Mouse (Mus musculus) left cerebral cortex, postnatal 25 days (tissue): Measurements from ENCODE around the gene Cyp4f18. TPM values are rescaled to one million over a fixed set of nuclear protein-coding genes. Genes with fewer than 3 reads are reported as not detected.
"Not testable (repeated sequence)": the region's sequence is repeated elsewhere in the genome, so short reads cannot be mapped to it uniquely, and the experiment has no call there.

ENCODE experiments used
- DNase-seq, 2 experiments: peaks; one replicate each; pipeline ENCODE4 v3.0.0; 2022; ENCODE audit warnings: low spot score in 2 of 2, mixed read lengths in 1 of 2
- intact Hi-C: fragments of 180-260 bp; cut with DNase I; formaldehyde crosslinking; loops from one replicate; pipeline ENCODE4 v1.15.1; 2025
- total RNA-seq, 2 experiments: library from RNA; stranded (reverse); gene quantifications; 2 replicates each; pipeline ENCODE4 v1.2.3; 2021

The Cyp4f18 gene
- total RNA-seq, 2 experiments from 2014 or later: not detected

- peak; percentile 75 to 81 for DNase-seq
- intact Hi-C loops: no loop called here
Observed at GRCm38 (mm10) chr8:71988110-71988866, 21.1 kb downstream of the Cyp4f18 start.

GRCm38 (mm10) chr8:71984601-71985000 is 24.8 kb downstream of the Cyp4f18 start:
- intact Hi-C loops: no loop called here
- no peak for DNase-seq

DNA sequence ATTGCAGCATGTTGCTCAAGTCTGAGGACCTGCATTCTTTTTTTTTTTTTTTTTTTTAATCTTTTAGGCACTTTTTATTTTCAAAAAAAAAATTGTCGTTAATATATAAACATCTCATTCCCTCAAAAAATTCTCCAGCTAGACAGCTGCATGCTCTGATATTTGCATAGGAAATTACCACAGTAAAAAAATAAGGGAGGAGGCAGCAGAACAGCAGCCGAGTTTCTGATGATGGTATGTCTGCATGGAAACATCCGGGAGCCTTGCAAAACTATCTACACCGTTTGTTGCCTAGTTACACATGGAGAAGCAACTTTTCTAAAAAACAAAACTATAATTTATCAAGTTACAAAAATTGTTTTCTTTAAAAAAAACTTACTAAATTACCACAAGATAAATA is 28.0 kb downstream of the Cyp4f18 start:
- no peak for DNase-seq
- intact Hi-C loops: no loop called here

GRCm38 (mm10) chr8:71981032-71981431 is 28.4 kb downstream of the Cyp4f18 start:
- DNase-seq: no peak
- intact Hi-C loops: no loop called here

DNA sequence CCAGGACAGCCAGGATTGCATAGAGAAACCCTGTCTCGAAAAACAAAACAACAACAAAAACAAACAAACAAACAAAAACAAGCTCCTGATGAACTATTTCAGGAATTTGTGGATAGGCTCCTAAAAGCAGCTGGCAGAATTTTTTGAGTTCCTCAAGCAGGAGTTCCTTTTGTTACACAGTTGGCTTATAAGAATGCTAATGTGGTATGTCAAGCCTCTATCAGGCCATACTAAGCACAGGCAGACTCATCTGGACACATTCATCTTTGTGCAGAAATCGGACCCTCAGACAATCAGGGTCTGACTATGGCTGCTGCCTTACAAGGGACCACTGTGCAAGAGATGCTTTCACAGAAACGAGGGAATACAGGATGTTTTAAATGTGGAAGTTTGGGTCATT is 35.2 kb downstream of the Cyp4f18 start:
- intact Hi-C loops: no loop called here
- DNase-seq: no peak

- DNase-seq: peak; percentile 13 to 23
- intact Hi-C loops: no loop called here
Observed at GRCm38 (mm10) chr8:71971945-71972344, 37.5 kb downstream of the Cyp4f18 start.

GRCm38 (mm10) chr8:71968636-71969035 is 40.8 kb downstream of the Cyp4f18 start:
- no peak for DNase-seq
- intact Hi-C loops: no loop called here

DNA sequence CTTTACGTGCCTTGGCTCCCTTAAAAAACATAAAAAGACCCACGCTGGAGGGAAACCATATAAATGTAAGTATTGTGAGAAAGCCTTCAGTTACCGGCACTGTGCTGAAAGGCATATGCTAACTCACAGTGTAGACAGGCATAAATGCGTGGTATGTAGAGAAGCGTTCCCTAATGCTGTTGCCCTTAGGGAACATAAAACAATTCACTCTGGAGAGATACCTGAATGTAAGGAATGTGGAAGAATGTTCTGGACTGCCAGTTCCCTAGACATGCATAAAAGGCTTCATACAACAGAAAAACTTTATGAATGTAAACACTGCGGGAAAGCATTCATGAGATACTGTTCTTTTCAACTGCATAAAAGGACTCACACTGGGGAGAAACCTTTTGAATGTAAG is 41.3 kb downstream of the Cyp4f18 start:
- DNase-seq: no peak
- intact Hi-C loops: no loop called here

DNA sequence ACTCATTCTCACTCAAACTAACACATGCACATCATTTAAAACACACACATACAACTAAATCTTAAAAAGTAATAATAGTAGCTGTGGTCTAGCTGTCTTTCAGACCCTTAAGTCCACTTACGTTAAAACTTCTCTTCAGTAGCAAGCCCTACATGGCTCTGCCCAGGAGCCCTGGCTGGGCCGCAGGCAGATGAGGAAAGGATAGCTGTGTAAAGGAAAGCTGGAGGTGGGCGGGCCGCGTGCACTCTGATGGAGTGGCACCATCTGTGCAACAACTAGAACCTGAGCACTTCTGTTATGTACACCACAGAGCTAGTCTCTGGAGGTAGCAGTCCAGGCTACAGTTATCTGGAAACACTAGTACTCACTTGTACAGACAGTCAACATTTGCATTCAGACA is 42.2 kb downstream of the Cyp4f18 start:
- intact Hi-C loops: no loop called here
- no peak for DNase-seq

GRCm38 (mm10) chr8:71966411-71966810 is 43.0 kb downstream of the Cyp4f18 start:
- DNase-seq: no peak
- intact Hi-C loops: no loop called here

GRCm38 (mm10) chr8:71965166-71965565 is 44.3 kb downstream of the Cyp4f18 start:
- DNase-seq: no peak
- intact Hi-C loops: no loop called here

GRCm38 (mm10) chr8:71964051-71964450 is 45.4 kb downstream of the Cyp4f18 start:
- intact Hi-C loops: no loop called here
- no peak for DNase-seq

DNA sequence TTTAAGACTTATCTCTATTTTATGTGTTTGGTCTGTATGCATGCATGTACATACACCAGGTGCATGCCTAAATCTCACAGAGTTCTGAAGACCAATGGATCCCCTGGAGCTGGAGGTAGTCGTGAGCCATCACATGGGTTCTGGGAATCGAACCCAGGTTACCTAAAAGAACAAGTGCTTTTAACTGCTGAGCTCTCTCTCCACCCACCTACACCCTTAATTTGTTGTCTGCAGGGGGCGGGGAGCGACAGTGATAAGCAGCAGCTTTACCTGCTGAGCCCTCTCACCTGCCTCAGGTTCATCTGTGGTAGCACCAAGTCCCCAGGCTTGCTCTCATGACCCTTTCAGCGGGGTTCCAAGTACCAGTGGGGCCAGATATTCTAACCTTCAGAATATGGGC is 47.6 kb downstream of the Cyp4f18 start:
- no peak for DNase-seq
- intact Hi-C loops: no loop called here

DNA sequence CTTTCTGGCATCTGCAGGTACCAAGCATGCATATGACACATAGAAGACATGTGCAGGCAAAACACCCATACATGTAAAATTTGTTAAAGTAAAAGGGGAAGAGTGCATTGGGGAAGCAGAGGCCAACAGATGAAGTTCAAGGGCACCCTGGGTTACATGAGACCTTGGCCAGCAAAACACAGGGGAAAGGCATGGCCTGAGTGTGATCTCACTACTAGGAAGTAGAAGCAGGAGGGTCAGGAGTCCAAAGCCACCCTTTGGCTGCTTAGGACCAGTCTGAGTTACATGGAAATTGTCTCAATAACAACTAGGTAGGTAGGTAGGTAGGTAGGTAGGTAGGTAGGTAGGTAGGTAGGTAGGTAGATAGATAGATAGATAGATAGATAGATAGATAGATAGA is 48.9 kb downstream of the Cyp4f18 start:
- no peak for DNase-seq
- intact Hi-C loops: no loop called here

GRCm38 (mm10) chr8:71954666-71955065 is 54.8 kb downstream of the Cyp4f18 start:
- DNase-seq: no peak
- intact Hi-C loops: no loop called here

- intact Hi-C loops: not testable (repeated sequence)
Observed at GRCm38 (mm10) chr8:71952961-71953700, 56.3 kb downstream of the Cyp4f18 start.

DNA sequence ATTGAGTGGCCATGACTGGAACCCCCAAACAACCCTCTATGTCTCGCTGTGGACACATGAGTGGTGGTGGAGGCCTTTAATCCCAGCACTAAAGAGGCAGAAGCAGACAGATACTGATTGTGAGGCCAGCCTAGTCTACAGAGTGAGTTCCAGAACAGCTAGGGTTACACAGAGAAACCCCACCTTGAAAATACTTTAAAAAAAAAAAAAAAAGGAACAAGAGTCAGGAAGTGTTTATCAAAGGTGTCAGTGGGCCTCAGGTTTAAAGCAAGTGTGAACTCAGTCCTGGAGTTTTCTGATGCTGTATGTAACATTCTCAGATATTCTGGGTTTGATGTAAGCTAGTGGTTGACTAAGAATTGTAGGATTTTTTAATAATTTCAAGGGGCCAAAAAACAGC is 56.9 kb downstream of the Cyp4f18 start:
- intact Hi-C loops: no loop called here

More at GRCm38 (mm10) chr8:71952961-71953700, 56.3 kb downstream of the Cyp4f18 start:
- DNase-seq: not testable (repeated sequence)

GRCm38 (mm10) chr8:71951436-71952161 is 57.8 kb downstream of the Cyp4f18 start:
- peak; percentile 3 to 7 for DNase-seq
- intact Hi-C loops: loop anchor here (2.0 kb wide), 1 partner anchor 29 kb away; no protein-coding TSS in a partner anchor

More for the DNA sequence above, 56.9 kb downstream of the Cyp4f18 start:
- DNase-seq: no peak

GRCm38 (mm10) chr8:71950482-71951221 is 58.8 kb downstream of the Cyp4f18 start, which contains the start of gene Zfp961:
Gene Zfp961 (plus strand): TSS chr8:71951038.
- intact Hi-C loops: loop anchor here (2.0 kb wide), 1 partner anchor 28 kb away; no protein-coding TSS in a partner anchor
- DNase-seq: peak; percentile 99
